Mouse (Mus musculus): ENCODE measurements around the gene Kel.
A peak's percentile ranks its signal among the peaks of the same experiment; 100 is the strongest.

Kel gene

GRCm38 (mm10) chr6:41704123-41704522, at the start of gene Kel:
Gene Kel (minus strand): TSS chr6:41704339.
- no peak for DNase-seq (ENCODE audit: low read depth, low spot score)

- no peak for DNase-seq (ENCODE audit: low read depth, low spot score)
Measured at GRCm38 (mm10) chr6:41744664-41745392, 40.7 kb upstream of the Kel start.

GRCm38 (mm10) chr6:41741101-41741500, 37.0 kb upstream of the Kel start:
- no peak for DNase-seq (ENCODE audit: low read depth, low spot score)

- DNase-seq (ENCODE audit: low read depth, low spot score): no peak
Measured at GRCm38 (mm10) chr6:41734719-41735470, 30.8 kb upstream of the Kel start.

GRCm38 (mm10) chr6:41727989-41728609, 24.0 kb upstream of the Kel start:
- DNase-seq (ENCODE audit: low read depth, low spot score): peak; percentile 39

- no peak for DNase-seq (ENCODE audit: low read depth, low spot score)
Measured at GRCm38 (mm10) chr6:41721430-41721829, 17.3 kb upstream of the Kel start.

- DNase-seq (ENCODE audit: low read depth, low spot score): no peak
Measured at GRCm38 (mm10) chr6:41710281-41710680, 6.1 kb upstream of the Kel start.

GRCm38 (mm10) chr6:41706275-41706674, 2.1 kb upstream of the Kel start:
- DNase-seq (ENCODE audit: low read depth, low spot score): no peak

- DNase-seq (ENCODE audit: low read depth, low spot score): peak; percentile 34
Measured at GRCm38 (mm10) chr6:41702928-41703327, 1.2 kb downstream of the Kel start.

GRCm38 (mm10) chr6:41701245-41701644, 2.9 kb downstream of the Kel start:
- no peak for DNase-seq (ENCODE audit: low read depth, low spot score)

- DNase-seq (ENCODE audit: low read depth, low spot score): no peak
Measured at GRCm38 (mm10) chr6:41694407-41694806, 9.7 kb downstream of the Kel start.

- DNase-seq (ENCODE audit: low read depth, low spot score): no peak
Measured at GRCm38 (mm10) chr6:41692200-41692599, 11.9 kb downstream of the Kel start.

GRCm38 (mm10) chr6:41685596-41685995, 18.5 kb downstream of the Kel start:
- DNase-seq (ENCODE audit: low read depth, low spot score): no peak

- DNase-seq (ENCODE audit: low read depth, low spot score): no peak
Measured at GRCm38 (mm10) chr6:41684911-41685310, 19.2 kb downstream of the Kel start.

GRCm38 (mm10) chr6:41684131-41684530, 20.0 kb downstream of the Kel start, which contains the start of gene Llcfc1:
Gene Llcfc1 (plus strand): TSS chr6:41684431.
- DNase-seq (ENCODE audit: low read depth, low spot score): no peak

- no peak for DNase-seq (ENCODE audit: low read depth, low spot score)
Measured at GRCm38 (mm10) chr6:41681656-41682055, 22.5 kb downstream of the Kel start.

GRCm38 (mm10) chr6:41680669-41681068, 23.5 kb downstream of the Kel start, which contains the start of gene Trpv5:
Gene Trpv5 (minus strand): TSS chr6:41680769.
- no peak for DNase-seq (ENCODE audit: low read depth, low spot score)

- DNase-seq (ENCODE audit: low read depth, low spot score): no peak
Measured at GRCm38 (mm10) chr6:41676530-41676929, 27.6 kb downstream of the Kel start.

GRCm38 (mm10) chr6:41662320-41662719, 41.8 kb downstream of the Kel start:
- peak; percentile 39 for DNase-seq (ENCODE audit: low read depth, low spot score)

GRCm38 (mm10) chr6:41658487-41658886, 45.7 kb downstream of the Kel start:
- DNase-seq (ENCODE audit: low read depth, low spot score): no peak

GRCm38 (mm10) chr6:41654648-41655047, 49.5 kb downstream of the Kel start:
- no peak for DNase-seq (ENCODE audit: low read depth, low spot score)

- no peak for DNase-seq (ENCODE audit: low read depth, low spot score)
Measured at GRCm38 (mm10) chr6:41653173-41653572, 51.0 kb downstream of the Kel start.

Data from CD4-positive helper T cell, adult 2 months (primary cell).